ENCODE assay signal across 8 mouse cellular contexts in the genomic region with DNA sequence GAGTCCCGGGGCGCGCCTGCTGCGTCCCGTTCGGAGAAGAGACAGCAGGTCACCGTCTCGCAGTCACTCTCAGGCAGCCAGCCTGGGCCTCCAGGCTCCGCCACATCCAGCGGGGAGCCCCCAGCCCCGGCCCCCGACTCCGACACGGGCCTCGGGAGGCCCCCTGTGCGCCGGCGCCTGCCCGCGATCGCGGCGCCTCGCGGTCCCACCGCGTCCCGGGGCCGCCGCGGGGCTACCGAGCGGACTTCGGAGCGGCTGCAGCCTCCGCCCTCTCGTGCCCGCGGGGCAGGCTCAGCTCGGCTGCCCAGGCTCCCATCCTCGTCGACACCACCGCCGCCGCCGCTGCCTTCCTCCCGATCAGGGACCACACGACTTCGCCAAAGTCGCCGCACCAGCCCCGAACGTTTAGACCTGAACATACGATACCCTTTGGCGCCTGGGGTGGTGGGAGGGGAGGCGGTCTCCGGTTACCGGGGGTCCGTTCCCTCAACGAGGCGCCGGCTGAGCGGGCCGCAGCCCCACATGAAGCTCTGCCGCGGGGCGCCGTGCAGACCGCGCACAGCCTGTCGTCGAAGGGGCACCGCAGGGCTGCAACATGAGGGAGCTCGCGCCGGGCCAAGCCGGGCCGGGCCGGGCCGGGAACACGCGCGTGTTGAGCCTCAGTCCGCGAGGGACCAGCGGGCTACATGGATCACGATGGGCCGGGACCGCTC. TPM values are rescaled to one million over a fixed set of nuclear protein-coding genes. Genes with fewer than 3 reads are reported as not detected.
DNase-seq lines count a peak whose midpoint lies in the region; ATAC-seq and TF ChIP-seq lines count a peak whose summit lies in the region.

No protein-coding gene starts in this region.

- no peak for TF ChIP-seq CTCF in cerebellum, adult 2 months (IDR thresholded peaks at IDR 0.05; ENCODE audit: borderline replicate concordance, insufficient read depth, low read depth, low read length)

- no peaks in the 10 kb centered on the region for H3K9me3 ChIP-seq in embryonic facial prominence, embryonic 13.5 days
- no peaks in the 10 kb centered on the region for H3K9me3 ChIP-seq in liver, embryonic 12.5 days (replicated peaks)
- H3K9me3 ChIP-seq in neural tube, embryonic 15.5 days (replicated peaks): no peaks in the 10 kb centered on the region

- peaks cover 47% of the 10 kb centered on the region for H3K4me1 ChIP-seq in embryonic facial prominence, embryonic 13.5 days
- peaks cover 97% of the 10 kb centered on the region for H3K4me1 ChIP-seq in liver, embryonic 12.5 days
- H3K4me1 ChIP-seq in neural tube, embryonic 15.5 days: peaks cover 71% of the 10 kb centered on the region
- no peaks in the 10 kb centered on the region for H3K4me1 ChIP-seq in cerebellum, adult 2 months (ENCODE audit: control insufficient read depth, insufficient read depth, low read length)

- peaks cover 6% of the 10 kb centered on the region; the same call in 1 of the 2 replicates for H3K36me3 ChIP-seq in embryonic facial prominence, embryonic 13.5 days
- peaks cover 5% of the 10 kb centered on the region; the same call in 1 of the 2 replicates for H3K36me3 ChIP-seq in liver, embryonic 12.5 days
- H3K36me3 ChIP-seq in neural tube, embryonic 15.5 days: no peaks in the 10 kb centered on the region

- H3K27me3 ChIP-seq in embryonic facial prominence, embryonic 13.5 days: no peaks in the 10 kb centered on the region
- H3K27me3 ChIP-seq in liver, embryonic 12.5 days (replicated peaks): peaks cover 41% of the 10 kb centered on the region
- peaks cover 22% of the 10 kb centered on the region for H3K27me3 ChIP-seq in neural tube, embryonic 15.5 days (replicated peaks)
- peaks cover 8% of the 10 kb centered on the region; the same call in 1 of the 2 replicates for H3K27me3 ChIP-seq in cerebellum, adult 2 months (ENCODE audit: control insufficient read depth, insufficient read depth, low read length)

- WGBS in embryonic facial prominence, embryonic 13.5 days: under 1% methylated on average over 76 of the region's 89 CpGs
- under 1% methylated on average over 86 of the region's 89 CpGs for whole genome bisulfite sequencing in liver, embryonic 12.5 days (ENCODE audit: insufficient replicate concordance)
- under 1% methylated on average over 77 of the region's 89 CpGs for WGBS in neural tube, embryonic 15.5 days
- 1% methylated on average over 89 of the region's 89 CpGs for WGBS in cerebellum, adult 2 months

- no peak for ATAC-seq in embryonic facial prominence, embryonic 13.5 days (ENCODE audit: insufficient number of reproducible peaks, insufficient read depth, low FRiP score, low TSS enrichment, low read depth)
- ATAC-seq in liver, embryonic 12.5 days: no peak
- no peak for ATAC-seq in neural tube, embryonic 15.5 days (ENCODE audit: low FRiP score)

- H3K4me2 ChIP-seq in embryonic facial prominence, embryonic 13.5 days: peak overlapping the region; percentile 98
- H3K4me2 ChIP-seq in liver, embryonic 12.5 days: peak overlapping the region; percentile 98
- peak overlapping the region; percentile 90 for H3K4me2 ChIP-seq in neural tube, embryonic 15.5 days

- TF ChIP-seq POLR2A in cerebellum, adult 2 months (IDR thresholded peaks at IDR 0.05; ENCODE audit: borderline replicate concordance, insufficient read depth, low read length): no peak

- H3K27ac ChIP-seq in embryonic facial prominence, embryonic 13.5 days: peak overlapping the region; percentile 99
- H3K27ac ChIP-seq in liver, embryonic 12.5 days: peak overlapping the region; percentile 94
- peak overlapping the region; percentile 78 for H3K27ac ChIP-seq in neural tube, embryonic 15.5 days (replicated peaks)
- H3K27ac ChIP-seq in cerebellum, adult 2 months (ENCODE audit: insufficient read depth, low read length): no peak overlapping the region

- H3K9ac ChIP-seq in embryonic facial prominence, embryonic 13.5 days: peak overlapping the region; percentile 99
- peak overlapping the region; percentile 76 for H3K9ac ChIP-seq in liver, embryonic 12.5 days
- H3K9ac ChIP-seq in neural tube, embryonic 15.5 days (replicated peaks): peak overlapping the region; percentile 66

- peak; percentile 20 for DNase-seq in right cerebral cortex, postnatal 4 days
- DNase-seq in right cerebral cortex, postnatal 14 days: no peak
- peak; percentile 54 for DNase-seq in heart, postnatal 4 days
- no peak for DNase-seq in T-cell, adult 2 months (ENCODE audit: low spot score)
- no peak for DNase-seq in cerebellum, adult 2 months

- H3K4me3 ChIP-seq in embryonic facial prominence, embryonic 13.5 days: peak overlapping the region; percentile 99
- peak overlapping the region; percentile 66 for H3K4me3 ChIP-seq in liver, embryonic 12.5 days
- peak overlapping the region; percentile 57 for H3K4me3 ChIP-seq in neural tube, embryonic 15.5 days (replicated peaks)
- no peak overlapping the region for H3K4me3 ChIP-seq in cerebellum, adult 2 months (replicated peaks; ENCODE audit: insufficient read depth, low read depth, low read length)

RNA-seq across cellular contexts. Expression of gene Smad6, which starts 1.1 kb away (rescaled TPM):
- 16.7 and 17.4 TPM in 2 replicates for polyA plus RNA-seq in embryonic facial prominence, embryonic 13.5 days (2015; fragmentation: Nextera tagmentation; extraction: Ambion mirVana)
- 10 to 100 TPM; 18.5 to 20.1 TPM for total RNA-seq in heart, postnatal 4 days (2021)
- 11.7 and 12.9 TPM in 2 replicates for polyA plus RNA-seq in liver, embryonic 12.5 days (2016; fragmentation: Nextera tagmentation; extraction: Ambion mirVana)
- 1.8 and 3.0 TPM in 2 replicates for polyA plus RNA-seq in neural tube, embryonic 15.5 days (2015; fragmentation: Nextera tagmentation; extraction: Ambion mirVana)
- polyA plus RNA-seq in cerebellum, adult 2 months (2012; rRNA removed): 2.0 and 2.4 TPM in 2 replicates

Comparison
In these comparisons a context has a peak if more than half of its experiments do, and no peak if none do; other contexts are left out.
1. DNase-seq: peak in right cerebral cortex, postnatal 4 days (single experiment) and heart, postnatal 4 days (single experiment); none in right cerebral cortex, postnatal 14 days (single experiment), T-cell, adult 2 months (single experiment) and cerebellum, adult 2 months (0 of 2).
2. Peak in every context shown above with its lines, with median percentiles within 50 percentile points of each other: H3K4me2 ChIP-seq and H3K9ac ChIP-seq.